Mouse (Mus musculus) MN1 (cell line): ENCODE data around the gene Urod.

Experiments used
- DNase-seq: peaks from one replicate; pipeline ENCODE4 v3.0.0-alpha.2; 2016; ENCODE audit warnings: low spot score

Urod gene

DNA sequence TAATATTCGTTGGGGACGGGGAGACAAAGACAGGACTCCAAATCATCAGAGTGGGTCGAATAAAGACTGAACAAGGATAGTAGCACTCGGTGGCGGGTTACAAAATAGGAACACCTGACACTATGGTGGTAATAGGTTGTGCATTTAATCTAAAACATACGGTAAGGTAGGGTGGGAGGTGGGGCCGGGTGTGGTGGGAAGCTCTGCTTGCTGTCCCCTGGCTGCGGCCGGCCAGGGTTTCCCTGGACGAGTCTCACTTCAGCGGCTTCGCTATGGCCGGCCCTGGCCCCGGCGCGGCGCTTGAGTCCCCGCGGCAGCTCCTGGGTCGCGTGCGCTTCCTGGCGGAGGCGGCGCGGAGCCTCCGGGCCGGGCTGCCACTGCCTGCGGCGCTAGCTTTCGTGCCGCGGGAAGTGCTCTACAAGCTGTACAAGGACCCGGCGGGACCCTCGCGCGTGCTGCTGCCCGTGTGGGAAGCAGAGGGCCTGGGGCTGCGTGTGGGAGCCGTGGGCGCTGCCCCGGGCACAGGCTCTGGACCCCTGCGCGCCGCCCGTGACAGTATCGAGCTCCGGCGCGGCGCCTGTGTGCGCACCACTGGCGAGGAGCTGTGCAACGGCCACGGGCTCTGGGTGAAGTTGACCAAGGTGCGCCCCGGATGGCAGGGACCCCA is 1.1 kb upstream of the Urod start, which contains the start of gene Hectd3:
Gene Hectd3, plus strand, starts transcription at position 187 of the 667 bp plus-strand sequence.
- peak; percentile 62 for DNase-seq

DNA sequence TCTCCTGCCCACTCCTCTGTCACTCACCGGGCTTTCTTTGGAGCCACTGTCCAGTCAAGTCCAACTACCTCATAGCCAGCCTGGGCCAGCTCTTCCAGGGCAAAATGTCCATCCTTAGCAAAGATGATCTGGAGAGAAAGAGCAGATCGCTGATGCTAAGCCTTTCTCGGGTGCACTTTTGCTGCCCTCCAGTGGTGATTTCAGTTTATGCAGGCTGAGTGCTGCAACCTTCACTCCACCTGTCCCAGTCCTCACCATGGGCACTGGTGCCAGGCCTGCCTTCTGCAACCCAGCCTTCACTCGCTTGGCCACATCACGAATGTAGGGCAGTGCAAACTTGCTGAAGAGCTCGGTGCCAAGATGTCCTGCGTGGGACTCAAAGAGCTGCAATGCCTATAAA is 2.8 kb downstream of the Urod start:
- peak; percentile 78 for DNase-seq

DNA sequence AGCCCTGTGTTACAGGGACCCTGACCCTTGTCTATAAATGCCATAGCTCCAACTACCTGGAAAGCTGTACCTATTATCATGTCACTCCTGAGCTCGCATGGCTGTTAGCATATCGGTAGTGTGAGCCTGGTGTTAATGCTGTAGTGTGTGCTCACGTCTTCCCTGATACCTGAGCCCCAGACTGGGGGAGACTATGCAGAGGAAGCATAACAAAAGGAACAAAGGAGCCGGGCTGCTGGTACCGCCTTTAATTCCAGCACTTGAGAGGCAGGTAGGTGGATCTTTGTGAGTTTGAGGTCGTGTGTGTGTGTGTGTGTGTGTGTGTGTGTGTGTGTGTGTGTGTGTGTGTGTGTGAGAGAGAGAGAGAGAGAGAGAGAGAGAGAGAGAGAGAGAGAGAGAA is 4.5 kb downstream of the Urod start:
- no peak for DNase-seq

DNA sequence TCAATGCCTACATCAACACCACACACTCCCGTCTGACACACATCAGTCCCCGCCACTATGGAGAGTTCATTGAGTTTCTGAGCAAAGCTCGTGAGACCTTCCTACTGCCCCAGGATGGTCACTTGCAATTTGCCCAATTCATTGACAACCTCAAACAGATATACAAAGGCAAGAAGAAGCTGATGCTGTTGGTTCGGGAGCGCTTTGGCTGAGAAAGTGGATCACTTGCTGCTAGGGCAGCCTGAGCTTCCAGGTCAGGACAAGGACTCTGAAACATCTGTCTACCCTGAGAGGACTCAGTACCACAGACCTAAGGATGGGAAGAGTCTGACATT is 7.1 kb downstream of the Urod start:
- no peak for DNase-seq

DNA sequence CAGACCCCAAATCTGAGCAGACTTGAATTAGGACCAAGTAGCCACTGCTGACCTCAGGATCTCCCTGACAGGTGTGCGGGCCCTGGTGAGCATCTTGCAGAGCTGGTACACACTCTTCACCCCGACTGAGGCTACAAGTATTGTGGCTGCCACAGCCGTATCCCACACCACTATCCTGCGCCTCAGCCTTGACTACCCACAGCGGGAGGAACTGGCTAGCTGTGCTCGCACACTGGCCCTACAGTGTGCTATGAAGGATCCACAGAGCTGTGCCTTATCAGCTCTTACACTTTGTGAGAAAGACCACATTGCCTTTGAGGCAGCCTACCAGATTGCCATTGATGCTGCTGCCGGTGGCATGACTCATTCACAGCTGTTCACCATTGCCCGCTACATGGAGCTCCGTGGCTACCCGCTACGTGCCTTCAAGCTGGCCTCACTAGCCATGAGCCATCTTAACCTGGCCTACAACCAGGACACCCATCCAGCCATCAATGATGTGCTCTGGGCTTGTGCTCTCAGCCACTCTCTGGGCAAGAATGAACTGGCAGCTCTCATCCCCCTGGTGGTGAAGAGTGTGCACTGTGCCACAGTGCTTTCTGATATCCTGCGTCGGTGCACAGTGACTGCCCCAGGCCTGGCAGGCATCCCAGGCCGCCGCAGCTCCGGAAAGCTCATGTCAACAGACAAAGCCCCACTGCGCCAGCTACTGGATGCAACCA is 7.7 kb downstream of the Urod start:
- DNase-seq: peak; percentile 90

DNA sequence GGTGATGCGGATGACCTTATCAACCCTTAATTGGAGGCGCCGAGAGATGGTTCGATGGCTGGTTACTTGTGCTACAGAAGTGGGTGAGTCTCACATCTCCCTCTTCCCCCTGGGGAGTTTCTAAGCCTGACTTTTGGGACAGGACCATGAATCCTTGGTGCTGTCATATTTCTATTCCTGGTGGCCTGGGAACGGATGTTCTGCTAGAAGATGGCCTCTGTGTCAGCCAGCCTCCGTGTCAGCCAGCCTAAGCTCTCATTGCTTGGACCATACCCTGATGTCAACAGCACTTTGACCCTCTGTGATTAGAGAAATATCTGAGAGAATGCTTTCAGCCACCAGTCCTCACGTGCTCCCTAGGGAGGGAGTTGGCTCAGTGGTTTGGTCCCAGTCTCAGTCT is 8.5 kb downstream of the Urod start:
- DNase-seq: no peak

DNA sequence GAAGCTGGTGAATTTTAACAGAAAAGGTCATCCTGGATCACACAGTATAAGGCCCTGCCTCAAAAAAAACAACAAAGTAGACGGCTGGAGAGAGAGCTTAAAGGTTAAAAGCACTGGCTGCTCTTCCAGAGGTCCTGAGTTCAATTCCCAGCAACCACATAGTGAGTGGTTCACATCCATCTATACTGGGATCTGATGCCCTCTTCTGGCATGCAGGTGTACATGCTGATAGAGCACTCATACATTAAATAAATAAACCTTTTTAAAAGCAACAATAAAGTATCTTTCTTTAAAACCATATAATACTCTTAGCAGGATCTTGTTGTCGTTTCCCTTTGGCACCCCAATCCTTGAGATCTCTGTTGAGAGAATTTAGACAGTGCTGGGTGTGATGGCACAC is 17.7 kb downstream of the Urod start:
- no peak for DNase-seq

DNA sequence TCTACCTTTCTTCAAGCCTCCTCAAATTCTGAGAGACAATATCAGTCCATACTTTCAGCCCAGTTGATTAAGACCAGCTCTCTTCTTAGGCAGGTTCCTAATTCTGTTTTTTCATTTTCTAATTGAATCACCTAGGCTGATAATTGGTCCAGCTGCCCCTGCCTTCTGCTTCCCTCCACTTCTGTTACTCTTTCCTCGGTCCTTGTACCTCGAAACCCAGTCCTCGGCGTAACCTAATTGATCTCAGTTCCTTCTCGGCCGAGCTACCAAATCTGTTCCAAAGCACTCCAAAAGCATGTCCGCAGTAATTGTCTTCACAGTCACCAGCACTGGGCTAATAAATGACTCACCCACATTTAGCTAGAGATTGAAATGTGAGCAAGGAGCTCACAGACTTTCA is 39.3 kb downstream of the Urod start:
- peak; percentile 34 for DNase-seq

DNA sequence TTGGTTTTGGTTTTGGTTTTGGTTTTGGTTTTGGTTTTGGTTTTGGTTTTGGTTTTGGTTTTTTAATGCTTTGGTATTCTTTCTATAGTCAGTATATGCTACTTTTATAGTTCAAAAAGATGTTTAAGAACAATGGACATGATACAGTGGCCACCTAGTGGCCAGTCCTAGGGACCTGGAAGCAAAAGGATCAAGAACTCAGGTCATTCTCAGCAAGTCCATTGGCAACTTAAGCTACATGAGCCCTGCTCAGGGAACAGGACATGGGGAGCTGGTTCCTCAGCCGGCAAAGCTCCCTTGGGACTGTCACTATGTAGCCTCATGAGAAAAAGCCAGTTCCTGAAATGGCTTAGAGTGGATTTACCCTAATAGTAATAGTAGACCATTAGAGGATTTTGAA is 42.6 kb downstream of the Urod start:
- no peak for DNase-seq

DNA sequence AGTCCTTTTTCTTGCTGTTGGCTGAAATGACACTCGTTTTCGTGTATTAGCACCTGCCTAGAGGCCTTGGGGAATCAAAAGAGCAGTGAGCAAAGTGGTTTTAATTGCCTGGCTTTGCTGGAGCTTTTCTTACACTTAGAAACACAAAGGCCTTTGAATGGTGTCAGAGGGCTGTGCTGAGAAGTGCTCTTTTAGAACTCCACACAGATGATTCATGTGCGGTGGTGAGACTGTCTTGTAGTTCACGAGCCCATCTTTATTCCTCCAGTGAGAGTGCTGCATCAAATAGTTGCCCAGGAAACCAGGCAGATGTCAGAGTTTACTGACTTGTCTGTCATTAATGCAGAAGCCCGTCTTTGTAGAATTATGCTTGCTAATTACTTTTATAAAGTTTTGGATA is 50.2 kb downstream of the Urod start:
- DNase-seq: no peak

DNA sequence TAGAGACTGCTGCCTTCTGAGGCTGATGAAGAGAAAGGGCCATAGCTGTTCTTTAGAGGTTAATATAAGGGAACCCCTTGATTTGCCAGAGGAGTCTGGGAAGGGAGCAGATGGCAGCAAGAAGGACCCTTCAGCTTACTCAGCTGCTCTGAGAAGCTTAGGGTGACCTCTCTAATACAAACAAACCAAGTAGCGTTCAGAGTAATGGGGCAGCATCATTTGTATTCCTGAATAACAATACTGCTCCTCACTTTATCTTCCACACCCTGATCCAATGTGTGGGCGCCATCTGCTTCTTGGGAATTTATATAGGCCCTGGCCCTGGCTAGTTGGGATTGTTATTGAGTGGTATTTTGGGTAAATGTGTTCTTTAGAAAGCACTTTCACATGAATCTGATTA is 51.5 kb downstream of the Urod start:
- no peak for DNase-seq
